Mouse (Mus musculus): Measurements from ENCODE around the gene Ezr.

DNA sequence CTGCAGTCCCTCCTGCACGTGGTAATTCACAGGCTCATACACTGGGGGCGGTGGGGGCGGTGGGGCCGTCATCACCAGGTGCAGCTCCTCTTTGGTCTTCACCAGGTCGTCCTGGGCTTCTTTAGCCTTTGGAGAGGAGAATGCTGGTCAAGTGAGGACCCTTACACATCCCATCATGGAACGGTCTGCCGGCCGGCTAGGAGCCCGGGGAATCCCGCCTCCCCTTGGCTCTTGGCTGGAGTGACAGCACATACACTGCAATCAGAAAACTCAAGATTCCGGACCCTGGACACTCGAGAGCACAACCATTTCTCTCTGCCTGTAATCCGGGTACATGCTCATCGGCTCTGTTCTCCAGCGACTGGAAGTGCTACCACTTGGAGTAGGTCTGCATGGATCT, 42.8 kb downstream of the Ezr start:
- TF ChIP-seq GATA1 (IDR thresholded peaks at IDR 0.05; ENCODE audit: borderline replicate concordance, low read length): no peak
- TF ChIP-seq FLI1 (IDR thresholded peaks at IDR 0.05; ENCODE audit: low read length): no peak

All from megakaryocyte, embryonic 14.5 days (primary cell).